ENCODE assay signal across 8 mouse cellular contexts in the genomic region with DNA sequence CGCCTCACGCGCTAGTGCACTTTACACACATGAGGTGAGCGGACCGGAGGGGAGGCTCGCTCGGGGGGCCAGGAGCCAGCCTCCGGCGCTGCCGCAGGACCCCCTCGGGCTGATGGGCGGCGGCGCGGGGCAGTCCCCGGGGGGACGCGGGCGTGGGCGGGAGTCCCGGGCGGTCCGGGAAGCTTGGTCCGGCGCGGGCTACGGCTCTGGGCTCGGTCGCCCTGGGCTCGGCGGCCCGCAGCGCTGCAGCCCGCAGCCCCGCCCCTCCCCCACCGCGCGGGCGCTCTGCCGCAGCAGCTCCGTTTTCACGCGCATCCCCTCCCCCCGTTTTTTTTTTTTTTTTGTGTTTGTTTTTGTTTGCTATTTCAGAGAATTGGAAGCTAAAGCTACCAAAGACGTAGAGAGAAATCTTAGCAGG. TPM values are rescaled to one million over a fixed set of nuclear protein-coding genes. Genes with fewer than 3 reads are reported as not detected.
DNase-seq lines count a peak whose midpoint lies in the region; ATAC-seq and TF ChIP-seq lines count a peak whose summit lies in the region.

No protein-coding gene starts in this region.

- H3K9me3 ChIP-seq in hindbrain, embryonic 16.5 days (ENCODE audit: control insufficient read depth, low read length), result no peaks in the 10 kb centered on the region
- H3K9me3 ChIP-seq in midbrain, embryonic 13.5 days, result no peaks in the 10 kb centered on the region

- no peak for DNase-seq in frontal cortex, postnatal 10 days (ENCODE audit: low spot score in 2 of 2)
- no peak for DNase-seq in spleen, adult 2 months (ENCODE audit: low read depth in 1 of 2, low spot score in 2 of 2)
- DNase-seq in spleen, postnatal 36 days (ENCODE audit: low spot score in 2 of 2), result no peak
- DNase-seq in left cerebral cortex, adult 11 months (ENCODE audit: low spot score), result no peak
- DNase-seq in urinary bladder, adult 18-20 months (ENCODE audit: low spot score in 2 of 2), result no peak

- H3K4me3 ChIP-seq in spleen, adult 2 months (ENCODE audit: extremely low read depth, insufficient read depth, insufficient read length), result peak overlapping the region; percentile 99
- peak overlapping the region; percentile 94 for H3K4me3 ChIP-seq in hindbrain, embryonic 16.5 days (ENCODE audit: low read length)
- peak overlapping the region; percentile 97 for H3K4me3 ChIP-seq in midbrain, embryonic 13.5 days (replicated peaks)

- H3K4me2 ChIP-seq in hindbrain, embryonic 16.5 days (ENCODE audit: low read length), result peak overlapping the region; percentile 72
- peak overlapping the region; percentile 63 for H3K4me2 ChIP-seq in midbrain, embryonic 13.5 days (replicated peaks)

- H3K4me1 ChIP-seq in spleen, adult 2 months (ENCODE audit: control insufficient read depth, insufficient read depth, insufficient read length), result no peaks in the 10 kb centered on the region
- H3K4me1 ChIP-seq in hindbrain, embryonic 16.5 days (ENCODE audit: control insufficient read depth, insufficient read depth, low read depth, low read length), result peaks cover 23% of the 10 kb centered on the region
- H3K4me1 ChIP-seq in midbrain, embryonic 13.5 days (replicated peaks), result peaks cover 39% of the 10 kb centered on the region

- peak overlapping the region; percentile 99 for H3K9ac ChIP-seq in hindbrain, embryonic 16.5 days (ENCODE audit: low read depth, low read length)
- H3K9ac ChIP-seq in midbrain, embryonic 13.5 days (replicated peaks), result peak overlapping the region; percentile 97

- under 1% methylated on average over 45 of the region's 45 CpGs for WGBS in spleen, adult 2 months
- 2% methylated on average over 19 of the region's 45 CpGs for WGBS in hindbrain, embryonic 16.5 days
- WGBS in midbrain, embryonic 13.5 days, result 0% methylated on average over 21 of the region's 45 CpGs

- TF ChIP-seq POLR2A in spleen, adult 2 months (IDR thresholded peaks at IDR 0.05; ENCODE audit: low read depth, low read length), result no peak

- H3K27ac ChIP-seq in spleen, adult 2 months (ENCODE audit: insufficient read depth, low read length), result peak overlapping the region; percentile 99
- peak overlapping the region; percentile 97 for H3K27ac ChIP-seq in hindbrain, embryonic 16.5 days (ENCODE audit: low read depth, low read length)
- peak overlapping the region; percentile 98 for H3K27ac ChIP-seq in midbrain, embryonic 13.5 days

- TF ChIP-seq CTCF in spleen, adult 2 months (IDR thresholded peaks at IDR 0.05; ENCODE audit: extremely low read depth, insufficient read depth, insufficient read length, insufficient replicate concordance), result no peak

- ATAC-seq in frontal cortex, adult (ENCODE audit: low TSS enrichment), result peak; percentile 42
- peak; percentile 76 for ATAC-seq in hindbrain, embryonic 16.5 days
- ATAC-seq in midbrain, embryonic 13.5 days, result peak; percentile 90

- H3K36me3 ChIP-seq in spleen, adult 2 months (ENCODE audit: control insufficient read depth, insufficient read depth, low read length), result peaks cover 3% of the 10 kb centered on the region
- H3K36me3 ChIP-seq in hindbrain, embryonic 16.5 days (ENCODE audit: control insufficient read depth, insufficient read depth, low read length), result no peaks in the 10 kb centered on the region
- peaks cover 11% of the 10 kb centered on the region for H3K36me3 ChIP-seq in midbrain, embryonic 13.5 days

- no peaks in the 10 kb centered on the region for H3K27me3 ChIP-seq in spleen, adult 2 months (ENCODE audit: control insufficient read depth, insufficient read depth, low read length)
- no peaks in the 10 kb centered on the region for H3K27me3 ChIP-seq in hindbrain, embryonic 16.5 days (replicated peaks; ENCODE audit: control insufficient read depth, insufficient read depth, low read length)
- no peaks in the 10 kb centered on the region for H3K27me3 ChIP-seq in midbrain, embryonic 13.5 days

RNA-seq across cellular contexts. Expression of a gene that starts 0.6 kb away (rescaled TPM):
- 33.2 and 43.7 TPM in 2 replicates for polyA plus RNA-seq in spleen, adult 2 months (2012; rRNA removed)
- polyA plus RNA-seq in hindbrain, embryonic 16.5 days (2015; fragmentation: Nextera tagmentation; extraction: Ambion mirVana), result 37.3 and 38.8 TPM in 2 replicates
- polyA plus RNA-seq in midbrain, embryonic 13.5 days (2015; fragmentation: Nextera tagmentation; extraction: Ambion mirVana), result 57.0 and 62.1 TPM in 2 replicates
